Mouse (Mus musculus): ENCODE data around the gene Atg13. TPM values are rescaled to one million over a fixed set of nuclear protein-coding genes. Genes with fewer than 3 reads are reported as not detected.

Gene Atg13
- total RNA-seq, 4 experiments from 2014 or later = 67.1 to 87.7 (median 74.4) TPM

Other genes starting within 250 kb of the Atg13 start
- 100 to 1,000 TPM; 121 to 126 (median 123) TPM for gene Ckap5, start 183.8 kb downstream of the Atg13 start, total RNA-seq (2022)
- gene F2, start 74.2 kb downstream of the Atg13 start, total RNA-seq (2022) = under 1 TPM in 1 of 4 experiments, not detected in 3; 0.32 TPM
- gene Zfp408, start 60.8 kb downstream of the Atg13 start, total RNA-seq (2022) = 10 to 100 TPM; 11.2 to 15.0 (median 11.8) TPM
- 10 to 100 TPM; 56.8 to 66.3 (median 63.1) TPM for gene Arhgap1, start 60.7 kb downstream of the Atg13 start, total RNA-seq (2022)
- 10 to 100 TPM in 1 of 4 experiments, 1 to 10 TPM in 3; 6.7 to 10.7 (median 8.0) TPM for gene Harbi1, start 276 bp upstream of the Atg13 start, total RNA-seq (2022)
- gene Ambra1, start 19.6 kb upstream of the Atg13 start, total RNA-seq (2022) = 10 to 100 TPM; 49.8 to 55.9 (median 52.8) TPM
- 10 to 100 TPM; 27.0 to 29.9 (median 29.1) TPM for gene Chrm4, start 216.7 kb upstream of the Atg13 start, total RNA-seq (2022)
- 10 to 100 TPM; 21.4 to 27.8 (median 24.1) TPM for gene Mdk, start 221.7 kb upstream of the Atg13 start, total RNA-seq (2022)
- not detected for gene Gm9821, start 235.1 kb upstream of the Atg13 start, total RNA-seq (2022)